Mouse (Mus musculus) forebrain, postnatal 0 days (tissue): Measurements from ENCODE around the gene Rcor1. TPM values are rescaled to one million over a fixed set of nuclear protein-coding genes. Genes with fewer than 3 reads are reported as not detected.
A peak's percentile ranks its signal among the peaks of the same experiment; 100 is the strongest.

Source experiments
- ATAC-seq: fragments of 200-750 bp; cut with Nextera tagmentation; 2 replicates; pipeline ENCODE4 v1.8.0; 2017; ENCODE audit warnings: mild to moderate bottlenecking, moderate library complexity
- DNase-seq: peaks from one replicate; pipeline ENCODE4 v3.0.0-alpha.2; 2015
- H3K27ac ChIP-seq: fragments of 300-500 bp; sonication (generic); 2 replicates; pipeline ENCODE4 v1.5.1; 2014; ENCODE audit warnings: low read depth, mild to moderate bottlenecking, antibody characterized with exemption, low read length, moderate library complexity, mixed read lengths
- H3K27me3 ChIP-seq: fragments of 300-500 bp; sonication (generic); 2 replicates; pipeline ENCODE4 v1.6.1; 2014; ENCODE audit warnings: mild to moderate bottlenecking, low read length, mixed read lengths; ENCODE audit not compliant: insufficient read depth
- H3K36me3 ChIP-seq: fragments of 300-500 bp; sonication (generic); 2 replicates; pipeline ENCODE4 v1.6.1; 2014; ENCODE audit warnings: mild to moderate bottlenecking, moderate library complexity; ENCODE audit not compliant: insufficient read depth
- H3K4me1 ChIP-seq: fragments of 300-500 bp; sonication (generic); 2 replicates; pipeline ENCODE4 v1.6.1; 2014; ENCODE audit warnings: antibody characterized with exemption; ENCODE audit not compliant: insufficient read depth
- H3K4me2 ChIP-seq: fragments of 300-500 bp; sonication (generic); 2 replicates; pipeline ENCODE4 v1.6.1; 2014; ENCODE audit warnings: low read depth, mild to moderate bottlenecking, moderate library complexity
- H3K4me3 ChIP-seq: fragments of 300-500 bp; sonication (generic); 2 replicates; pipeline ENCODE4 v1.5.1; 2014; ENCODE audit warnings: low read depth, low read length, mixed read lengths
- H3K9ac ChIP-seq: fragments of 300-500 bp; sonication (generic); 2 replicates; pipeline ENCODE4 v1.6.1; 2014; ENCODE audit warnings: mild to moderate bottlenecking
- H3K9me3 ChIP-seq: fragments of 300-500 bp; sonication (generic); 2 replicates; pipeline ENCODE4 v1.6.1; 2016; ENCODE audit warnings: low read length
- CTCF ChIP-seq: sonication (generic); IDR thresholded peaks from 2 replicates; pipeline ENCODE4 v1.5.1; 2016; ENCODE audit warnings: antibody characterized with exemption, control low read depth, low read depth
- WGBS: fragments of 180-500 bp; shearing (Covaris S2); extraction: QIAGEN DNeasy Blood & Tissue Kit; methylation state at CpG from one replicate; pipeline ENCODE4 v1.1.7; 2014; 5-methylcytosine and 5-hydroxymethylcytosine counted together
- polyA plus RNA-seq: library from polyadenylated mRNA; unstranded; fragments of >200 nt; fragmentation: Nextera tagmentation; extraction: Ambion mirVana; gene quantifications from 2 replicates; pipeline ENCODE4 v1.2.1, GENCODE M21; 2015
- total RNA-seq: library from RNA; depleted of rRNA; stranded (reverse); fragments of >200 nt; gene quantifications from 2 replicates; pipeline ENCODE4 v1.2.3, GENCODE M21; 2014; rRNA removed

The Rcor1 gene
- 14.0 and 16.2 TPM in 2 replicates for total RNA-seq
- polyA plus RNA-seq = 3.2 and 4.3 TPM in 2 replicates

GRCm38 (mm10) chr12:111038976-111039612 is at the start of gene Rcor1:
TSS of gene Rcor1 (plus strand) at chr12:111039351.
- WGBS = under 1% methylated on average over 43 of the region's 76 CpGs
- no peaks in the 10 kb centered on the region for H3K36me3 ChIP-seq
- peak within 1 kb of the TSS; percentile 98 for H3K27ac ChIP-seq
- no peaks in the 10 kb centered on the region for H3K27me3 ChIP-seq
- H3K4me3 ChIP-seq = peak within 1 kb of the TSS; percentile 91
- peak within 1 kb of the TSS; percentile 93 for H3K4me2 ChIP-seq
- H3K4me1 ChIP-seq = peaks cover 11% of the 10 kb centered on the region; the same call in 1 of the 2 replicates
- ATAC-seq (peak; percentile 98), DNase-seq (peak; percentile 100)
- TF ChIP-seq CTCF = no peak
- H3K9me3 ChIP-seq = no peaks in the 10 kb centered on the region
- H3K9ac ChIP-seq = peak within 1 kb of the TSS; percentile 74

- Histone ChIP-seq H3K4me2 (no peak overlapping the region), H3K27ac (no peak overlapping the region), H3K4me1 (no peaks in the 10 kb centered on the region), H3K27me3 (no peaks in the 10 kb centered on the region), H3K36me3 (no peaks in the 10 kb centered on the region), H3K4me3 (no peak overlapping the region), H3K9ac (no peak overlapping the region), H3K9me3 (no peaks in the 10 kb centered on the region)
- WGBS = 91% methylated on average over 3 of the region's 3 CpGs
- no peak for TF ChIP-seq CTCF
- ATAC-seq (no peak), DNase-seq (no peak)
Observed at GRCm38 (mm10) chr12:110989409-110989808, 49.7 kb upstream of the Rcor1 start.

- Histone ChIP-seq H3K27me3 (no peaks in the 10 kb centered on the region), H3K4me1 (no peaks in the 10 kb centered on the region), H3K9ac (no peak overlapping the region), H3K4me3 (no peak overlapping the region), H3K27ac (no peak overlapping the region), H3K4me2 (no peak overlapping the region), H3K36me3 (no peaks in the 10 kb centered on the region), H3K9me3 (no peaks in the 10 kb centered on the region)
- DNase-seq = no peak
- 93% methylated on average over 7 of the region's 7 CpGs for WGBS
- no peak for ATAC-seq
- no peak for TF ChIP-seq CTCF
Observed at GRCm38 (mm10) chr12:110990500-110990899, 48.7 kb upstream of the Rcor1 start.

- peak; percentile 70 for TF ChIP-seq CTCF
- 6% methylated on average over 23 of the region's 23 CpGs for WGBS
- H3K27me3 ChIP-seq = no peaks in the 10 kb centered on the region
- H3K4me3 ChIP-seq = peak overlapping the region; percentile 37
- H3K9me3 ChIP-seq = no peaks in the 10 kb centered on the region
- H3K4me1 ChIP-seq = no peaks in the 10 kb centered on the region
- H3K4me2 ChIP-seq = peak overlapping the region; percentile 54
- H3K36me3 ChIP-seq = no peaks in the 10 kb centered on the region
- DNase-seq (peak; percentile 79), ATAC-seq (peak; percentile 89)
- peak overlapping the region; percentile 42; the same call in 1 of the 2 replicates for H3K9ac ChIP-seq
- H3K27ac ChIP-seq = peak overlapping the region; percentile 42; the same call in 1 of the 2 replicates
Observed at GRCm38 (mm10) chr12:110991361-110992127, 47.6 kb upstream of the Rcor1 start.

- peak; percentile 94 for TF ChIP-seq CTCF
- Histone ChIP-seq H3K9me3 (no peaks in the 10 kb centered on the region), H3K4me2 (peak overlapping the region; percentile 54), H3K27me3 (no peaks in the 10 kb centered on the region), H3K27ac (peak overlapping the region; percentile 42; the same call in 1 of the 2 replicates), H3K36me3 (no peaks in the 10 kb centered on the region), H3K4me3 (peak overlapping the region; percentile 37), H3K9ac (peak overlapping the region; percentile 42), H3K4me1 (no peaks in the 10 kb centered on the region)
- ATAC-seq = peak; percentile 90
- DNase-seq = peak; percentile 91
- 1% methylated on average over 24 of the region's 24 CpGs for WGBS
Observed at GRCm38 (mm10) chr12:110992128-110992553, 47.0 kb upstream of the Rcor1 start.

- no peak for DNase-seq
- no peak overlapping the region for H3K9ac ChIP-seq
- peak overlapping the region; percentile 37; the same call in 1 of the 2 replicates for H3K4me3 ChIP-seq
Observed at GRCm38 (mm10) chr12:110992771-110993170, 46.4 kb upstream of the Rcor1 start.

GRCm38 (mm10) chr12:110993226-110993625 is 45.9 kb upstream of the Rcor1 start:
- H3K27me3 ChIP-seq = no peaks in the 10 kb centered on the region
- no peak overlapping the region for H3K9ac ChIP-seq
- H3K4me2 ChIP-seq = no peak overlapping the region
- H3K9me3 ChIP-seq = no peaks in the 10 kb centered on the region
- H3K4me1 ChIP-seq = no peaks in the 10 kb centered on the region
- WGBS = 86% methylated on average over 3 of the region's 3 CpGs
- H3K36me3 ChIP-seq = no peaks in the 10 kb centered on the region
- DNase-seq (no peak), ATAC-seq (no peak)
- no peak overlapping the region for H3K27ac ChIP-seq
- no peak overlapping the region for H3K4me3 ChIP-seq
- TF ChIP-seq CTCF = no peak

More at GRCm38 (mm10) chr12:110992771-110993170, 46.4 kb upstream of the Rcor1 start:
- WGBS = 81% methylated on average over 12 of the region's 12 CpGs
- Histone ChIP-seq H3K27me3 (no peaks in the 10 kb centered on the region), H3K4me2 (peak overlapping the region; percentile 54; the same call in 1 of the 2 replicates), H3K27ac (no peak overlapping the region), H3K36me3 (no peaks in the 10 kb centered on the region), H3K4me1 (no peaks in the 10 kb centered on the region), H3K9me3 (no peaks in the 10 kb centered on the region)
- TF ChIP-seq CTCF = no peak
- ATAC-seq = no peak
